Mouse (Mus musculus): ENCODE measurements around the gene Ppp1r9a.

DNA sequence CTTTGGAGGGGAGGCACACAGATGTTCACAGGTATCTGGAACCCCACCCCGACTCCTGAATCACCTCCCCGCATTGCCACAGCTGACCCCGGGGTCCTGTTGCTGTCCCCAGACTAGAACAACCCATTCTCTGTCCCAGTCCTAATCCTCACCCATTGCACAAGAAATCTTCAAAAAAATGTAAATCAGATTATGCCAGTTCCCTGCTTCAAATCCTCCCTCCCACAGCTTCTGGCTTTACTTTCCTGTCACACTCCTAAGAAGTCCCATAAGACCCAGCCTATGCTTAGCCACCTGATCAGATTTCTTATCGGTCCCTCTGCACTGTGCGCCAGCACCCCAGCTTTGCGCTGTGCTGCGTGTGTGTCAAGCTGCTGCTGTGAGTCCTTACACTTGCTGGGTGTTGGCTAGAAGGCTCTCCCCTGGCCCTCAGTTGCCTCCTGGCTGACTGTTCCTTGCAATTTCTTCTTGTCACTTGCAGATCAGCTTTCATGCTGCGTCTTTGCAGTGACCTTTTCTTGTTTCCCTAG, 296.7 kb downstream of the Ppp1r9a start:
- TF ChIP-seq POLR2A (IDR thresholded peaks at IDR 0.05; ENCODE audit: borderline replicate concordance, extremely low read depth, insufficient read depth, insufficient read length, poor library complexity, severe bottlenecking), result no peak
- TF ChIP-seq CTCF (IDR thresholded peaks at IDR 0.05; ENCODE audit: borderline replicate concordance, extremely low read depth, insufficient read depth, insufficient read length), result no peak
